Mouse (Mus musculus) ES-E14 (cell line): Measurements from ENCODE around the gene Cct8l1. TPM values are rescaled to one million over a fixed set of nuclear protein-coding genes. Genes with fewer than 3 reads are reported as not detected.

Experiments
- DNase-seq: peaks from one replicate; pipeline ENCODE4 v3.0.0-alpha.2; 2013; ENCODE audit warnings: low read depth, low spot score
- H3K27ac ChIP-seq: 2 replicates; pipeline ENCODE4 v1.5.1; 2012; ENCODE audit warnings: low read depth, mild to moderate bottlenecking, low read length, moderate library complexity, mixed read lengths; ENCODE audit not compliant: poor library complexity, insufficient read depth, severe bottlenecking
- H3K36me3 ChIP-seq: 2 replicates; pipeline ENCODE4 v1.6.1; 2012; ENCODE audit warnings: mild to moderate bottlenecking, low read length, moderate library complexity, mixed read lengths; ENCODE audit not compliant: control insufficient read depth, poor library complexity, insufficient read depth, severe bottlenecking
- H3K4me1 ChIP-seq, 2 experiments: fragments of 150-350 bp in 1 of 2; sonication (generic) in 1 of 2; 2 replicates each; pipeline ENCODE4 v1.6.1; 2012; ENCODE audit warnings: low read length in 2 of 2, mild to moderate bottlenecking in 1 of 2, mixed read lengths in 1 of 2; ENCODE audit not compliant: control insufficient read depth in 2 of 2, insufficient read depth in 2 of 2, poor library complexity in 1 of 2
- H3K4me3 ChIP-seq, 2 experiments: fragments of 150-350 bp in 1 of 2; sonication (generic) in 1 of 2; 2 replicates each; pipeline ENCODE4 v1.5.1; 2012; ENCODE audit warnings: low read length in 2 of 2, low read depth in 1 of 2, mild to moderate bottlenecking in 1 of 2, mixed read lengths in 1 of 2; ENCODE audit not compliant: insufficient read depth in 1 of 2, poor library complexity in 1 of 2, severe bottlenecking in 1 of 2
- H3K9ac ChIP-seq: 2 replicates; pipeline ENCODE4 v1.6.1; 2012; ENCODE audit warnings: low read depth, mild to moderate bottlenecking, low read length, mixed read lengths; ENCODE audit not compliant: poor library complexity, insufficient read depth, severe bottlenecking
- H3K9me3 ChIP-seq: fragments of 150-350 bp; sonication (generic); 2 replicates; pipeline ENCODE4 v1.6.1; 2012; ENCODE audit warnings: low read depth, mild to moderate bottlenecking, low read length; ENCODE audit not compliant: control insufficient read depth, insufficient read depth
- CHD2 ChIP-seq: IDR thresholded peaks from 2 replicates; pipeline ENCODE4 v1.6.1; 2014; ENCODE audit warnings: mild to moderate bottlenecking, low read depth, low read length, inconsistent platforms
- HCFC1 ChIP-seq: IDR thresholded peaks from 2 replicates; pipeline ENCODE4 v1.6.1; 2012; ENCODE audit warnings: low read length, inconsistent platforms, borderline replicate concordance; ENCODE audit not compliant: insufficient read depth
- MAFK ChIP-seq: IDR thresholded peaks from 2 replicates; pipeline ENCODE4 v1.6.1; 2014; ENCODE audit warnings: mild to moderate bottlenecking, low read depth, low read length, inconsistent platforms; ENCODE audit not compliant: insufficient read depth
- ZC3H11A ChIP-seq: IDR thresholded peaks from 2 replicates; pipeline ENCODE4 v1.6.1; 2012; ENCODE audit warnings: low read depth, mild to moderate bottlenecking, inconsistent platforms, low read length, borderline replicate concordance
- ZNF384 ChIP-seq: IDR thresholded peaks from 2 replicates; pipeline ENCODE4 v1.6.1; 2012; ENCODE audit warnings: low read depth, low read length, inconsistent platforms
- in situ Hi-C, 2 experiments: fragments of 600-800 bp; cut with MboI; formaldehyde crosslinking; loops; one replicate each; pipeline ENCODE4 v1.15.1; 2025; ENCODE audit warnings: low sequenced_read_pairs in 2 of 2, inconsistent platforms in 1 of 2; ENCODE audit not compliant: unreplicated experiment in 2 of 2
- total RNA-seq: library from RNA; depleted of rRNA; stranded (reverse); fragments of 300-350 nt; gene quantifications from 2 replicates; pipeline ENCODE4 v1.2.3, GENCODE M21; 2012

Cct8l1 gene
- total RNA-seq, 1 experiment: 0.22 TPM

DNA sequence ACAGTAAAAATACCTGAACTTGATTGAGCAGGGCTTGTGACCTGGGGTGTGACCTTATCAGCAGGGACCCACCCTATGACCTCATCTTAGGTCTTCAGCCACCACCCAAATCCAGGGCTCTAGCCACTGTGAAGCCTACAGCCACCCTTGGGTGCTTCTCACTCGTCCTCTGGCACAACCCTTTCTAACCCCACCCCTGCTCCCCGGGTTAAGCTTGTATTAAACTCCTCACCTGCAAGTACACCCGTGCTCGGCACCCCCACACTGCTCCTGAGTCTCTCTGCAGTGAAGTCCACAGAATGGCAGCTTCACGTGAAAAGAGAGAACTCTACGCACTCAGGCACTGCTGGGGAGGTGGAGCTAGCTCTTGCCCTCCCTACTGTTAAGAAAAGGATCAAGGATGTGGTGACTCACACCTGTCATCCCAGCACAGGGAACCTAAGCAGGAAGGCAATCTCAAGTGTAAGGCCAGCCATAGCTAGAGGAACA lies 21.1 kb downstream of the Cct8l1 start:
- Histone ChIP-seq H3K9me3 (no peaks in the 10 kb centered on the region), H3K4me1 (peaks cover 12 to 16% of the 10 kb centered on the region in 2 experiments), H3K9ac (peak overlapping the region; percentile 63), H3K36me3 (no peaks in the 10 kb centered on the region), H3K27ac (peak overlapping the region; percentile 86), H3K4me3 (peak overlapping the region; percentile 47 to 54)
- no peak for DNase-seq
- in situ Hi-C loops: no loop called here
- TF ChIP-seq ZC3H11A: no peak
- no peak for TF ChIP-seq MAFK
- TF ChIP-seq HCFC1: no peak
- TF ChIP-seq ZNF384: no peak
- no peak for TF ChIP-seq CHD2

DNA sequence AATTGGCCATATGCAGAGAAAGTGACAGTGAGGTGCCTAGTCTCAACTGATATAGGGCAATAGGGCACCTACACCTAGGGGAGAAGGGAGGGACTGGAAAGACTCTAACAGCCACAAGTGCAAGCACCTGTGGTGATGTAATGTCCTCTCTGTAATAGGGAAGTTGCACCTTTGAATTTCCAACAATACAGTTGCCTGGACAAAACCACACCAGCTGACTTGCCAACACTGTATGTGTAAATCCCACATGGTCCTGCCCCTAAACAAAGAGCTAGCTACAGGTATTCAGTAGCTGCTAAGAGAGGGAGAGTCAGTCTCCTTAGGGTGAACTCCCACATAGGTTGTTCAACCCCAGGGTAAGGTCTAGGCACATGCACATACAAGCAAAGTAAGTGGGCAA lies 24.5 kb downstream of the Cct8l1 start:
- in situ Hi-C loops: no loop called here
- no peak for DNase-seq

GRCm38 (mm10) chr5:25540921-25541320 lies 25.1 kb downstream of the Cct8l1 start:
- no peak for DNase-seq
- Histone ChIP-seq H3K27ac (no peak overlapping the region), H3K9me3 (no peaks in the 10 kb centered on the region), H3K4me3 (no peak overlapping the region), H3K4me1 (peaks cover 4 to 14% of the 10 kb centered on the region in 2 experiments), H3K9ac (no peak overlapping the region), H3K36me3 (no peaks in the 10 kb centered on the region)
- in situ Hi-C loops: no loop called here
- no peak for TF ChIP-seq CHD2
- TF ChIP-seq ZC3H11A: no peak
- no peak for TF ChIP-seq MAFK
- no peak for TF ChIP-seq ZNF384
- TF ChIP-seq HCFC1: no peak

More for the DNA sequence above, 24.5 kb downstream of the Cct8l1 start:
- Histone ChIP-seq H3K27ac (no peak overlapping the region), H3K4me3 (no peak overlapping the region), H3K9me3 (no peaks in the 10 kb centered on the region), H3K4me1 (peaks cover 9 to 14% of the 10 kb centered on the region in 2 experiments), H3K9ac (no peak overlapping the region), H3K36me3 (no peaks in the 10 kb centered on the region)
- no peak for TF ChIP-seq CHD2
- TF ChIP-seq ZC3H11A: no peak
- no peak for TF ChIP-seq MAFK
- no peak for TF ChIP-seq ZNF384
- TF ChIP-seq HCFC1: no peak

DNA sequence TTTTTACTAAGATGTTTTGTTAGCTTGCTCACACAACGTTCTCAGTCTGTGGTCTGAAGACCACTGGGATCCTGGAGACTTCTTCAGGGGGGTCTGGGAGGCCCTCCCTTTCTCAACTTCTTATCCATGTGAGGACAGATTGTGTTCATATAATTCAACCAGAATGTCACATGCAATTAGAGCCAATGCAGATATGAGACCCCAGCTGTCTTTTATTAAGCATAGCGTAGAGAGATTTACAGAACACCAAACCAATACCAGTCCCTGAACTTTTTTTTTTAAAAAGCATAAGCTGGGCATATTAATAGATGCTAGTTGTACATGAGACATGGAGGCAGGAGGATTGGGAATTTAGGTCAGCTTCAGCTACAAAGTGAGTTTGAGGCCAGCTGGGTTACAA lies 25.8 kb downstream of the Cct8l1 start:
- Histone ChIP-seq H3K9ac (no peak overlapping the region), H3K9me3 (no peaks in the 10 kb centered on the region), H3K4me1 (peaks cover 3 to 11% of the 10 kb centered on the region in 2 experiments), H3K36me3 (no peaks in the 10 kb centered on the region), H3K27ac (no peak overlapping the region), H3K4me3 (no peak overlapping the region)
- no peak for TF ChIP-seq MAFK
- TF ChIP-seq CHD2: no peak
- no peak for TF ChIP-seq HCFC1
- 0 out of 2 replicates have a peak, but pooled peaks have one; percentile 9 for TF ChIP-seq ZNF384
- in situ Hi-C loops: no loop called here
- DNase-seq: no peak

DNA sequence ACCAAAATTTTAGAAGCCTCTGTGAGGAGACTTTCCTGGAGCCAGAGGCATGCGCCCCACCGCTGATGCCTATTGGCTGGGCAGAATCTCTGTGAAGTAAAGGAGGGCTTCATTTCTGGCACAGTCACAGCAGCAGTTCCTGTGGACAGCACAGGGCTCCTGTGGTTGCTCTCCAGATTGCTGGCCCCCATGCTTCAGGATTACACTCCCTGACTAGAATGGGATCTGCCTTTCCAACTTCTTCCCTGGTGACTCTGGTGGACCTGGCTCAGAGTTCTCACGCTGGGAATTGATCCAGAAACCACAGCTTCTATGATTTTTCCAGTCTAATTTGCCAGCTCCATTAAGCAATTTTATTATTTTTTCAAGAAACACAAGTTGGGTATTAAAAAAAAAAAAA lies 28.2 kb downstream of the Cct8l1 start:
- H3K4me3 ChIP-seq: no peak overlapping the region
- H3K9me3 ChIP-seq: no peaks in the 10 kb centered on the region
- in situ Hi-C loops: no loop called here
- peaks cover 3 to 8% of the 10 kb centered on the region in 2 experiments; a peak in 3 of 4 replicates for H3K4me1 ChIP-seq
- H3K36me3 ChIP-seq: no peaks in the 10 kb centered on the region
- no peak for DNase-seq
- no peak overlapping the region for H3K9ac ChIP-seq
- H3K27ac ChIP-seq: no peak overlapping the region
- TF ChIP-seq MAFK (no peak), ZC3H11A (no peak), ZNF384 (no peak), CHD2 (no peak), HCFC1 (no peak)
